Mouse (Mus musculus): ENCODE measurements around the gene Fosb. TPM values are rescaled to one million over a fixed set of nuclear protein-coding genes. Genes with fewer than 3 reads are reported as not detected.

Gene Fosb
- polyA plus RNA-seq, 1 experiment = 0.89 TPM

- no peak for DNase-seq (ENCODE audit: low read depth)
Measured at GRCm38 (mm10) chr7:19306819-19307738, 2.8 kb downstream of the Fosb start.

GRCm38 (mm10) chr7:19305796-19306765 lies 3.8 kb downstream of the Fosb start:
- DNase-seq (ENCODE audit: low read depth) = no peak

- DNase-seq (ENCODE audit: low read depth) = no peak
Measured at GRCm38 (mm10) chr7:19305413-19305735, 4.5 kb downstream of the Fosb start.

- no peak for DNase-seq (ENCODE audit: low read depth)
Measured at GRCm38 (mm10) chr7:19304501-19305412, 5.1 kb downstream of the Fosb start.

- no peak for DNase-seq (ENCODE audit: low read depth)
Measured at GRCm38 (mm10) chr7:19303770-19304169, 6.1 kb downstream of the Fosb start.

- no peak for DNase-seq (ENCODE audit: low read depth)
Measured at GRCm38 (mm10) chr7:19303046-19303305, 6.9 kb downstream of the Fosb start.

GRCm38 (mm10) chr7:19302264-19303045 lies 7.4 kb downstream of the Fosb start:
- DNase-seq (ENCODE audit: low read depth) = no peak

- DNase-seq (ENCODE audit: low read depth) = no peak
Measured at GRCm38 (mm10) chr7:19301461-19302263, 8.2 kb downstream of the Fosb start.

GRCm38 (mm10) chr7:19300501-19301421 lies 9.1 kb downstream of the Fosb start:
- DNase-seq (ENCODE audit: low read depth) = no peak

- no peak for DNase-seq (ENCODE audit: low read depth)
Measured at GRCm38 (mm10) chr7:19299194-19299593, 10.7 kb downstream of the Fosb start.

- no peak for DNase-seq (ENCODE audit: low read depth)
Measured at GRCm38 (mm10) chr7:19297794-19298193, 12.1 kb downstream of the Fosb start.

- DNase-seq (ENCODE audit: low read depth) = no peak
Measured at GRCm38 (mm10) chr7:19297034-19297433, 12.8 kb downstream of the Fosb start.

- DNase-seq (ENCODE audit: low read depth) = no peak
Measured at GRCm38 (mm10) chr7:19295503-19296185, 14.2 kb downstream of the Fosb start.

GRCm38 (mm10) chr7:19290969-19291596 lies 18.8 kb downstream of the Fosb start:
- no peak for DNase-seq (ENCODE audit: low read depth)

GRCm38 (mm10) chr7:19284763-19285162 lies 25.1 kb downstream of the Fosb start:
- no peak for DNase-seq (ENCODE audit: low read depth)

- no peak for DNase-seq (ENCODE audit: low read depth)
Measured at GRCm38 (mm10) chr7:19283406-19283804, 26.4 kb downstream of the Fosb start.

GRCm38 (mm10) chr7:19282791-19283405 lies 27.0 kb downstream of the Fosb start:
- DNase-seq (ENCODE audit: low read depth) = no peak
